Mouse (Mus musculus) liver, embryonic 12.5 days (tissue): ENCODE measurements around the gene Opn4. TPM values are rescaled to one million over a fixed set of nuclear protein-coding genes. Genes with fewer than 3 reads are reported as not detected.

ENCODE experiments used
- ATAC-seq: fragments of 200-750 bp; cut with Nextera tagmentation; 2 replicates; pipeline ENCODE4 v1.8.0; 2017; ENCODE audit warnings: moderate number of reproducible peaks, mild to moderate bottlenecking, moderate library complexity
- H3K27ac ChIP-seq: fragments of 300-500 bp; sonication (generic); 2 replicates; pipeline ENCODE4 v1.5.1; 2016; ENCODE audit warnings: mild to moderate bottlenecking
- H3K27me3 ChIP-seq: fragments of 300-500 bp; sonication (generic); replicated peaks from 2 replicates; pipeline ENCODE4 v1.6.1; 2016; ENCODE audit warnings: mild to moderate bottlenecking, moderate library complexity
- H3K36me3 ChIP-seq: fragments of 300-500 bp; sonication (generic); 2 replicates; pipeline ENCODE4 v1.6.1; 2016; ENCODE audit warnings: mild to moderate bottlenecking, moderate library complexity
- H3K4me1 ChIP-seq: fragments of 300-500 bp; sonication (generic); 2 replicates; pipeline ENCODE4 v1.6.1; 2016
- H3K4me2 ChIP-seq: fragments of 300-500 bp; sonication (generic); 2 replicates; pipeline ENCODE4 v1.6.1; 2016; ENCODE audit warnings: mild to moderate bottlenecking, moderate library complexity
- H3K4me3 ChIP-seq: fragments of 300-500 bp; sonication (generic); 2 replicates; pipeline ENCODE4 v1.5.1; 2016; ENCODE audit warnings: mild to moderate bottlenecking, moderate library complexity
- H3K9ac ChIP-seq: fragments of 300-500 bp; sonication (generic); 2 replicates; pipeline ENCODE4 v1.6.1; 2016; ENCODE audit warnings: mild to moderate bottlenecking, moderate library complexity
- H3K9me3 ChIP-seq: fragments of 300-500 bp; sonication (generic); replicated peaks from 2 replicates; pipeline ENCODE4 v1.6.1; 2016; ENCODE audit warnings: mild to moderate bottlenecking, moderate library complexity
- WGBS: fragments of 180-500 bp; shearing (Covaris S2); methylation state at CpG from one replicate; pipeline ENCODE4 v1.1.7; 2016; ENCODE audit not compliant: insufficient replicate concordance; 5-methylcytosine and 5-hydroxymethylcytosine counted together
- polyA plus RNA-seq: library from polyadenylated mRNA; unstranded; fragments of >200 nt; fragmentation: Nextera tagmentation; extraction: Ambion mirVana; gene quantifications from 2 replicates; pipeline ENCODE4 v1.2.1, GENCODE M21; 2016

Opn4 gene
- polyA plus RNA-seq, 1 experiment from 2014 or later = not detected

DNA sequence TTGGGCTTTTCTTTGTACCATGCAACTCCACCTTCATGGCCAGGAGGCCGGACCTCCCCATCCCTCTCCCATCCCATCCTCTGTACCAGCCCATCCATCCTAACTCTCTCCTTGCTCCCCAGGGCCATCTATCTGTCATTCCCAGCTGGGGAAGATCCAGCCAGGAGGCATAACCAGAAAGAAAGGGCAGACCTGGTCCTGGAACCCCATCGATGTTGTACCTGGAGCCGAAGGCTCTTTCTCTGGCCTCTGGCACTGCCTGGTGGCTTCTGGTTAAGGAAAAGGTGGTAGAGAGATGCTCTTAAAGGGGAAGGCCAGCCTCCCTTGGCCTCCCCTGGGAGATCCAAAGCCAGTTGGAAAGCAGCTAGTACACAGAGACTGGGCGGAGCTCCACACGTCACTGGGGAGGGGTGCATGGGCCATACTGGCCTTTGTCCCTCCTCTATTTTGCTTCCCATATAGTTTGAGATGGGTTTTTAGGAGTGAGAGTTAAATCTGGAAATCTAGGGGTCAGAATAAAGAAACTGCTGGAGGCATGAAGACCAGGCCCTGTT is 9.8 kb downstream of the Opn4 start:
- H3K4me1 ChIP-seq = peaks cover 15% of the 10 kb centered on the region
- H3K9me3 ChIP-seq = no peaks in the 10 kb centered on the region
- H3K9ac ChIP-seq = no peak overlapping the region
- 72% methylated on average over 5 of the region's 5 CpGs for WGBS
- H3K4me2 ChIP-seq = no peak overlapping the region
- ATAC-seq = no peak
- H3K4me3 ChIP-seq = no peak overlapping the region
- no peaks in the 10 kb centered on the region for H3K36me3 ChIP-seq
- H3K27ac ChIP-seq = no peak overlapping the region
- H3K27me3 ChIP-seq = peaks cover 19% of the 10 kb centered on the region

DNA sequence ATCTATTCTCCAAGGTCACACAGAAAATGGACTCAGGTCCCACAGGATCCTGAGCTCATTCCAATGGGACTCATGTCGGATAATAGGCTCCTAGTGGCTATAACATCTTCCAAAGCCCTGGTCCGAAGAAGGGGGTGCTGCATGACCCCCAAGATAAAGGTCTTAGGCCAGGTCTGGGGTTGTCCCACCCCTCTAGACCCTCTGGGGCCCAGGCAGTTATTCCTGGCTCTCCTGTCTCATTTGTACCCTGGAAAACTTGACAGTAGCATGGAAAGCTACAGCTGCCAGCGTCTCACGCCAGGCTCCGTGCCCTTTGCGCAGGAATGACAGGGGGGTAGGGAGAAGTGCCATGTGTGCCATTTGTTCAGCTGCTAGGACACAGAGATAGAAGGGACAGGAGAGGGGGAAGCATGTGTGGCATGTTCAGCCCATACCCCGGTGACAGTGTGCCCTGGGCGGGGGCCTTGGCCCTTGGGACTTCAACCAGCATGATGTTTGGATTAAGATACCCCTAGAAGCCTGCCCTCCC is 10.7 kb downstream of the Opn4 start:
- no peak for ATAC-seq
- H3K4me2 ChIP-seq = no peak overlapping the region
- no peaks in the 10 kb centered on the region for H3K9me3 ChIP-seq
- H3K36me3 ChIP-seq = no peaks in the 10 kb centered on the region
- peaks cover 17% of the 10 kb centered on the region for H3K4me1 ChIP-seq
- H3K9ac ChIP-seq = no peak overlapping the region
- 79% methylated on average over 8 of the region's 8 CpGs for WGBS
- H3K27ac ChIP-seq = no peak overlapping the region
- no peak overlapping the region for H3K4me3 ChIP-seq
- peaks cover 12% of the 10 kb centered on the region for H3K27me3 ChIP-seq

DNA sequence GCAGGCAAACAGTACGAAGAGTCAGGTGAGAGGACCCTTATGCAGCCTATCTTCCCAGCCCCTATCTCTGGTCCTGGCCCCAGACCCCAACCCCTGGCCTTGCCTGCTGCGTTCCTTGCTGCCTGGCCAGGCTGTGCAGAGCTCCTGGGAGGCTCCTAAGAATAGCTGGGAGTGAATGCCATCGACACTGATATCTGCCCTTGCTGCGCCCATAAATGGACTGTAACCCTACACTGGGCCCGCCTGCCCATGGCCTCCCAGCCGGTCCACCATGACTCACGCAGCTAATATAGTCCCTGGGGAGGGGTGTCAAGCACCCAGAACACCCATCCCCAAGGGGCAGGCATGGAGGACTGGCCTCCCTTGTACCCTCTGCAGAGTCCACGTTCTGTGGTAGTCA is 11.4 kb downstream of the Opn4 start, which contains the start of gene Ldb3:
TSS of gene Ldb3 (minus strand) at position 185 of the 400 bp plus-strand sequence.
- ATAC-seq = no peak
- H3K27me3 ChIP-seq = peaks cover 4% of the 10 kb centered on the region; the same call in 1 of the 2 replicates
- no peak within 1 kb of the TSS for H3K9ac ChIP-seq
- no peaks in the 10 kb centered on the region for H3K36me3 ChIP-seq
- H3K9me3 ChIP-seq = no peaks in the 10 kb centered on the region
- H3K4me3 ChIP-seq = no peak within 1 kb of the TSS
- 66% methylated on average over 8 of the region's 8 CpGs for WGBS
- peaks cover 17% of the 10 kb centered on the region for H3K4me1 ChIP-seq
- H3K27ac ChIP-seq = no peak within 1 kb of the TSS
- H3K4me2 ChIP-seq = no peak within 1 kb of the TSS

DNA sequence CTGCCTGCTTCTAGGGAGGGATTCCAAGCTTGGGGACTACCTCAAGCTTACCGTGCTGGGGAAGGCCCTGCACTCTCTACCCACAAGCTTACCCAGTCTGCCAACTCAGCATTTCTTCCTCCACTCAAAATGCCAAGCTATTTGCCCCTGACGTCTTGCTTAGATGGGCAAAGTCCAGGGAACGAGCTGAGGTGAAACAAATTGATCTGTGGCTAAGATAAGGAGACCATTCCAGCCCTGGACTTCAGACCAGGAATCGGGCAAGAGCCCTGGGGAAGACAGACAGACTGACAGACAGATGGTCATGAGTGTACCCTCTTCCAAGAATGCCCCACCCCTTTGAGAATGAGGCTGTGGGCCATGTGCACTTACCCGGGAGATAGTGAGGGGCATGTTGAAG is 11.9 kb downstream of the Opn4 start:
- H3K27me3 ChIP-seq = no peaks in the 10 kb centered on the region; the same call in 1 of the 2 replicates
- no peak overlapping the region for H3K9ac ChIP-seq
- no peak for ATAC-seq
- no peaks in the 10 kb centered on the region for H3K9me3 ChIP-seq
- WGBS = 48% methylated on average over 5 of the region's 5 CpGs
- H3K4me2 ChIP-seq = no peak overlapping the region
- no peaks in the 10 kb centered on the region for H3K36me3 ChIP-seq
- no peak overlapping the region for H3K4me3 ChIP-seq
- no peak overlapping the region for H3K27ac ChIP-seq
- peaks cover 17% of the 10 kb centered on the region for H3K4me1 ChIP-seq

DNA sequence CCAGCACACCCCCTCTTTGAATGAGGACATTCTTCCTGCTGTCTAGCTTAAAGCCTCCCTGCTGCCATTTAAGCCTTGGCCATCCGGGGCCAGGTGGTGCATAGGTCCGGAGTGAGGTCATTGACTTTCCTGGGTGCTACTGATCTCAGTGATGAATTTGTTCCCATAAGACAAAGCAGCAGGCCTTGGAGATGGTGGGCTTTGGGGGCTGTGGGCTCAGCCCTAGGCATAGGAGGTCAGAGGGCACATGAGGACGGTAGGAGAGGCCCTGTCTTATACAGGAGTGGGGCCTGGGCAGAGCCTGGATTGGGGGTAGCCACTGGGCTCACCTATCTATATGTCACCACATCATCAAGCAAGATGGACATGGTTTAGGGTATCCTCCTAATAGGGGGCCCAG is 13.1 kb downstream of the Opn4 start:
- H3K36me3 ChIP-seq = no peaks in the 10 kb centered on the region
- peaks cover 17% of the 10 kb centered on the region for H3K4me1 ChIP-seq
- 79% methylated on average over 3 of the region's 3 CpGs for WGBS
- H3K4me3 ChIP-seq = no peak overlapping the region
- H3K27me3 ChIP-seq = no peaks in the 10 kb centered on the region; the same call in 1 of the 2 replicates
- no peak overlapping the region for H3K4me2 ChIP-seq
- no peak overlapping the region for H3K9ac ChIP-seq
- no peaks in the 10 kb centered on the region for H3K9me3 ChIP-seq
- no peak overlapping the region for H3K27ac ChIP-seq
- ATAC-seq = no peak

DNA sequence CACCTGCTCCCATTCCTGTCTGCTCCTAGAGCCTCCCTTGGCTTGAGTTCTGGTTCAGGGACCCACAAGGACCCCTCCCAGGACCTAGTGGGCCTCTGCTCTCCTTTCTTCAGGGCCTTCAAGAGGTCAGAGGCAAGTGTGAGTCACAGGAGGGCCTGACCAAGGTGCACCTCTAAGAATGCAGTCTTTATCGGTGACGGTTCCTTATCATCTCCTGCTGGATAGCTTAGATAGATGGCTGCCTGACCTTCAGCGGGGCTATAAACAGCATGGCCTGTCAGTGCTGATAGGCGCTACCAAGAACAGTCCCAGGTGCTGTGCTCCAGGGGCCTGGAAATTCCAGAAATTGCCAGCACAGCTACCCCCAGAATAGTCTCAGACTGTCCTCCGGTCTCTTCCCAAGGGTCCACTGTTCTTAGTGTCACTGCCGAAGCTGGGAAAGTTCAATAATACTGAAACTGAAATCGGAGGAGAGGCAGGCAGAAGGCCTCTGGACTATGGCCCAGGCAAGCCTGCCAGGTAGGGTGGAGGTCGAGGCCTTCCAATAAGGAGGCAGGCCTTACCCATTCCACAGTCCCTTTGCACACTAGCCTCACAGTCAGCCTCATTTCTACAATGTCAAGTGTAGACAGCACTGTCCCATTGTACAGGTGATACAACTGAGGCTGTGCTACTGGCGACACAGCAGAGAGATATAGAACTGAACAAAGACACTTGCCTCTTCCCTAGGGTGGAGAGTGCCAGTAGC is 14.4 kb downstream of the Opn4 start:
- Histone ChIP-seq H3K9ac (no peak overlapping the region), H3K4me3 (no peak overlapping the region), H3K4me1 (peaks cover 11% of the 10 kb centered on the region), H3K27ac (no peak overlapping the region), H3K4me2 (no peak overlapping the region), H3K27me3 (no peaks in the 10 kb centered on the region; the same call in 1 of the 2 replicates), H3K36me3 (no peaks in the 10 kb centered on the region), H3K9me3 (no peaks in the 10 kb centered on the region)
- ATAC-seq = peak; percentile 50
- 54% methylated on average over 9 of the region's 9 CpGs for WGBS

DNA sequence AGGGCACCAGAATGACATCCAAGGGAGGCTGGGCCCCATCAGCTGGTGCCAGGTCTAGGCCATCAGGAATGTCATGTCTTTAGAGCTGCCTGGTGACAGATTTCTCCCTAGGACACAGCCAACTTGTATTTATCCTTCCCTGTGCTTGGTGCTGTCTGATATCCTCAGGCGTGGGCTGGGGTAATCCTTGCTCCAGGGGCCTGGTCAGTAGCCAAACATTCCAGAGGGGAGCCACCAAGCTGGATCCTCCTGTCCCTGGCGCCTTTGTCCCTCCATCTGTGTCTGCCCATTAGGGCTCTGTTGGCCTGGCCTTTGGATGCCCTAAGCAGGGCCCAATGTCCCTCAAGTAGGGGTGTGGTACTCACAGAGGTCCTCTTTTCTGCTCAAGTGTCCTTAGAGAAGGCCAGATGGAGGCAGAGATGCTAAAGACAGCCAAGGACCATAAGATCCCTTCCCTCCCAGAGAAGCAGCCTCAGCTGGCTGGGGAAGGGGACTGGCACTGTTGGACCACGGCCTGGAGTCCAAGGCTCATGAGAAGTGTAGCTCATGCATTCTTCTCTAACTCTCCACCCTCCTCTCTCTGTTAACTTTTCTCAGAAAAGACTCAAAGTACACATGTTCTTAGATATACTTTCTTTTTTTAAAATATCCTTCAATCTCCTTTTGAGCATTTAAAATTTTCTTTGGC is 17.1 kb downstream of the Opn4 start:
- no peak overlapping the region for H3K27ac ChIP-seq
- H3K27me3 ChIP-seq = no peaks in the 10 kb centered on the region
- H3K9ac ChIP-seq = no peak overlapping the region
- no peak for ATAC-seq
- no peaks in the 10 kb centered on the region for H3K9me3 ChIP-seq
- no peak overlapping the region for H3K4me3 ChIP-seq
- no peaks in the 10 kb centered on the region for H3K36me3 ChIP-seq
- no peak overlapping the region for H3K4me2 ChIP-seq
- peaks cover 11% of the 10 kb centered on the region for H3K4me1 ChIP-seq
- WGBS = 49% methylated on average over 3 of the region's 3 CpGs

DNA sequence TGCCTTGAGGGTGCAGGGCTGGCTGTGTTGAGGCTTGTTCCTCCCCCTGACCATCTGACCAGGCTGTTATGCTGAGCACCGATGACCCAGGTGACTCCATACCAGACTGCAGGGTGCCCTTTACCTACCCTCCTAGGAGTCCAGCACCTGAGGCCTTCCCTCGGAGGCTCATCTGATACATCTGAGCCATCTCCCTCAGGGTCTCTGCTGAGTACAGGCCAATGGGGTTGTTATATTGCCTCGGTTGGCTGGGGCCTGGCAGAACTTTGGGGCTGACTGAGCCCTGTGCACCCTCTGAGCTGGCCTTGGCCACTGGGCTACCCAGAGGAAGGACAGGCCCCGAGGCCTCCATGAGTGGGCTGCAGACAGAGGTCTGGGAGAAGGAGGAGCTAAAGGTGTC is 23.1 kb downstream of the Opn4 start:
- 73% methylated on average over 4 of the region's 4 CpGs for WGBS
- H3K9ac ChIP-seq = no peak overlapping the region
- ATAC-seq = no peak
- H3K27me3 ChIP-seq = peaks cover 17% of the 10 kb centered on the region; the same call in 1 of the 2 replicates
- H3K4me3 ChIP-seq = no peak overlapping the region
- H3K36me3 ChIP-seq = no peaks in the 10 kb centered on the region
- H3K27ac ChIP-seq = no peak overlapping the region
- peaks cover 3% of the 10 kb centered on the region; the same call in 1 of the 2 replicates for H3K4me1 ChIP-seq
- H3K9me3 ChIP-seq = no peaks in the 10 kb centered on the region
- no peak overlapping the region for H3K4me2 ChIP-seq

DNA sequence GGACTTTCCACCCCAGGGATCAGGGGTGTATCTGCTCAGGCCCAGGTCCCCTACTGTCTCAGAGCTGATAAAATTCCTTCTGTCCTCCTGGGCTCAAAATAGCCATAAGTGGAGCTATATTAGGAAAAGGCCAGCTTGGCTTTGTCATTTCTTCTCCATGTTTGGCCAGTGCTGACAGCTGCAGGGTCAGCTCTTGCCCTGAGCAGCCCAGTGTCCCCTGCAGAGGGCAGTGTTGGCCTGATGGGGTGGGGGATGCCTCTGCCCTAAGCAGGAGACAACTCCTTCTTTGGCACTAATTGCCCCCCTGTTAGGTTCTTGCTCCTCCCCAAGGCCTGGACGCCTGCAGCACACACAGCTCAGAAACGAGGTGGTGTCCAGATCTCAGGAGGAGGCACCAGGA is 25.9 kb downstream of the Opn4 start:
- peaks cover 27% of the 10 kb centered on the region for H3K27me3 ChIP-seq
- H3K4me3 ChIP-seq = no peak overlapping the region
- H3K9ac ChIP-seq = no peak overlapping the region
- H3K4me2 ChIP-seq = no peak overlapping the region
- H3K9me3 ChIP-seq = no peaks in the 10 kb centered on the region
- H3K27ac ChIP-seq = no peak overlapping the region
- 45% methylated on average over 2 of the region's 2 CpGs for WGBS
- peaks cover 3% of the 10 kb centered on the region; the same call in 1 of the 2 replicates for H3K4me1 ChIP-seq
- no peaks in the 10 kb centered on the region for H3K36me3 ChIP-seq
- no peak for ATAC-seq

DNA sequence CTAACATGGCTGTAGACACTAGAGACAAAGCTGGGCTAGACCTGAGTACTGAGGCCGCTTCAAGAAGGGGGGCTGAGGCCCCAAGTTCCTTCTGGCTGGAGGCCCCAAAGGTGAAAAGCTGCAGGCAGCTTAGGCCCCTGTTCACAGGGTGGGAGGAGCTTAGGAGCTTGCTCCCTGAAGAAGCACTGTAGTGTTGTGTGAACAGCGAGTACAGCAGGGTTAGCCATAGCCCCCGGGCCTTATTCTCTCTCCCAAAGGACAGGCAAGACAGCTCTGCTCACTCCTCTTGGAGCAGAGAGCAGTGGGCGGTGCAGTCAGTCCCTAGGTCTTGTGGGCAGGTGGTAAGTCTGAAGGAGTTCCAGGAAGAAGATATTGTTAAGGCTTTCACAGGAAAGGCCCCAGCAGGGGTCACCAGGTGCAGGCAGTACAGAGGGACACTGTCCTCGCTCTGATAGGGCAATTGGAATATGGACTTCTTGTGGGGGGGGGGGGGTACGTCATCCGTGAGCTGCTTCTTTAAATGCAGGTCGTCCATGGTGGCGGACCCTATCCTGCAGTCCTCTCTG is 26.5 kb downstream of the Opn4 start:
- WGBS = 63% methylated on average over 9 of the region's 9 CpGs
- H3K4me2 ChIP-seq = no peak overlapping the region

DNA sequence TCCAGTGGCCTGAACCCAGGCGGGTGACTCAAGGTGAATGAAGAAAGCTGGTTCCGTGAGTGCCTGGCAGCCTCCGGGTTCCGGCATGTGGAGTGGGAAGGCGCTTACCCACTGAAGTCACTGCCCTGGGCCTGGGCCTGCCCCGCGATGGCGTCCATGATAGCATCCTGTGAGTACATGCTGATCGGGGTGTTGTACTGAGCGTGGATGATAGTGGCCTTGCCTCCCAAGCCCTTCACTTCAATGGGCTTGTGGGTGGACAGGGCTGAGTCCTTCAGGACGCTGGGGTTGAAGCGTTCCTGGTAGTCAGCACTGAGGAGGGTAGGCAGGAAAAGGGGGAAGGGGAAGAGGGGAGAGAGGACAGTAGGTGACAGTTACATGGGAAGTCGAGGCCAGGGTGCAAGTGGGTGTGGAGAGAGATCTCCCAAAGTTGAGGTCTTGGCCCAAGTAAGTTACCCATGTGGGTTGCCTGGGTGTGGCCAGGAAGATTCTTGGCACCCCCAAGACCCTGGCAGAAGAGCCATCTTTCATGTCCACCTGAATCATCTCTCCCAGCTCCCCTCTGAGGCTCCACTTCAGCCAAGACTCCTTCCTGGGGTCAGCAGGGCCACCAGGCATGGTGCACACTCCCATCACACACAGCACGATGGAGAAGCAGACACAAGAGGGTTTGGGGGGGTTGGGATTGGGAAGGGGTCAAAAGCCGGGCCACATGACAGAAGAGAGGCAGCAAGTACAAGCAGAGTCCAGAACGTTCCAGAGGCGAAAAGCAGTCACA is 28.1 kb downstream of the Opn4 start:
- Histone ChIP-seq H3K4me3 (no peak overlapping the region), H3K27me3 (peaks cover 30% of the 10 kb centered on the region), H3K36me3 (no peaks in the 10 kb centered on the region), H3K27ac (no peak overlapping the region), H3K4me2 (no peak overlapping the region), H3K4me1 (peaks cover 3% of the 10 kb centered on the region; the same call in 1 of the 2 replicates), H3K9ac (no peak overlapping the region), H3K9me3 (no peaks in the 10 kb centered on the region)
- WGBS = 72% methylated on average over 17 of the region's 17 CpGs
- ATAC-seq = no peak

More for the DNA sequence above, 26.5 kb downstream of the Opn4 start:
- Histone ChIP-seq H3K27ac (no peak overlapping the region), H3K4me1 (peaks cover 3% of the 10 kb centered on the region; the same call in 1 of the 2 replicates), H3K36me3 (no peaks in the 10 kb centered on the region), H3K27me3 (peaks cover 32% of the 10 kb centered on the region), H3K4me3 (no peak overlapping the region), H3K9me3 (no peaks in the 10 kb centered on the region), H3K9ac (no peak overlapping the region)
- ATAC-seq = no peak
